Mouse (Mus musculus) layer of hippocampus, postnatal 36 days (tissue): ENCODE results near the gene Rgs4. TPM values are rescaled to one million over a fixed set of nuclear protein-coding genes. Genes with fewer than 3 reads are reported as not detected.

Source experiments
- total RNA-seq, 2 experiments: library from RNA; stranded (reverse); gene quantifications; 2 replicates each; pipeline ENCODE4 v1.2.3; 2021

Rgs4 gene
- total RNA-seq, 2 experiments from 2014 or later, result 122 to 147 TPM

Other genes with a start within 250 kb of the Rgs4 start
- 1 to 10 TPM; 4.0 to 4.6 TPM for gene Nuf2, start 216.2 kb downstream of the Rgs4 start, total RNA-seq
- 10 to 100 TPM; 48.0 to 52.8 TPM for gene Rgs5, start 92.1 kb downstream of the Rgs4 start, total RNA-seq
- gene Ccdc190, start 181.0 kb upstream of the Rgs4 start, total RNA-seq, result 10 to 100 TPM; 22.9 to 24.7 TPM
- 10 to 100 TPM; 15.0 to 15.4 TPM for gene Hsd17b7, start 221.6 kb upstream of the Rgs4 start, total RNA-seq